Mouse (Mus musculus) kidney, postnatal 14 days (tissue): Measurements from ENCODE around the gene Cryga.
"Not testable (repeated sequence)": the region's sequence is repeated elsewhere in the genome, so short reads cannot be mapped to it uniquely, and the experiment has no call there.

Experiments
- DNase-seq: peaks from one replicate; pipeline ENCODE4 v3.0.0; 2022; ENCODE audit warnings: mixed read lengths

Gene Cryga

GRCm38 (mm10) chr1:65090370-65090769 is 12.8 kb downstream of the Cryga start:
- DNase-seq: no peak

- DNase-seq: no peak
Observed at GRCm38 (mm10) chr1:65088567-65089356, 14.4 kb downstream of the Cryga start.

- no peak for DNase-seq
Observed at GRCm38 (mm10) chr1:65082188-65082587, 21.0 kb downstream of the Cryga start, which contains the start of gene Crygb. Gene Crygb (minus strand): TSS chr1:65082288.

GRCm38 (mm10) chr1:65075607-65076006 is 27.6 kb downstream of the Cryga start:
- DNase-seq: no peak

- DNase-seq: no peak
Observed at GRCm38 (mm10) chr1:65073589-65073988, 29.6 kb downstream of the Cryga start, which contains the start of gene Crygc. Gene Crygc (minus strand): TSS chr1:65073689.

- DNase-seq: no peak
Observed at GRCm38 (mm10) chr1:65067842-65068241, 35.3 kb downstream of the Cryga start.

- DNase-seq: no peak
Observed at GRCm38 (mm10) chr1:65064201-65064600, 39.0 kb downstream of the Cryga start.

- no peak for DNase-seq
Observed at GRCm38 (mm10) chr1:65063352-65063751, 39.8 kb downstream of the Cryga start, which contains the start of gene Crygd. Gene Crygd (minus strand): TSS chr1:65063452.

GRCm38 (mm10) chr1:65052140-65052539 is 51.0 kb downstream of the Cryga start:
- DNase-seq: no peak

GRCm38 (mm10) chr1:65051696-65052095 is 51.5 kb downstream of the Cryga start:
- no peak for DNase-seq

- not testable (repeated sequence) for DNase-seq
Observed at GRCm38 (mm10) chr1:65050952-65051351, 52.2 kb downstream of the Cryga start, which contains the start of gene Cryge. Gene Cryge (minus strand): TSS chr1:65051149.
